Mouse (Mus musculus): ENCODE measurements at regions not wholly inside any gene's neighbourhood (a gene's known extent, or its start where the extent isn't known, plus 50 kb on each side); places are given as distances from the start of the nearest gene placed in this dataset.

- TF ChIP-seq CTCF (IDR thresholded peaks at IDR 0.05; ENCODE audit: extremely low read depth, insufficient read length, insufficient replicate concordance, low read depth, low read length) (no peak), POLR2A (IDR thresholded peaks at IDR 0.05; ENCODE audit: low read depth, low read length) (no peak)
- WGBS = 81% methylated on average over 19 of the region's 19 CpGs
- H3K4me1 ChIP-seq (ENCODE audit: control insufficient read depth, insufficient read depth, insufficient read length, low read length) = no peaks in the 10 kb centered on the region
Measured at GRCm38 (mm10) chr5:146653686-146654450, 68.8 kb upstream of the Gpr12 start.

DNA sequence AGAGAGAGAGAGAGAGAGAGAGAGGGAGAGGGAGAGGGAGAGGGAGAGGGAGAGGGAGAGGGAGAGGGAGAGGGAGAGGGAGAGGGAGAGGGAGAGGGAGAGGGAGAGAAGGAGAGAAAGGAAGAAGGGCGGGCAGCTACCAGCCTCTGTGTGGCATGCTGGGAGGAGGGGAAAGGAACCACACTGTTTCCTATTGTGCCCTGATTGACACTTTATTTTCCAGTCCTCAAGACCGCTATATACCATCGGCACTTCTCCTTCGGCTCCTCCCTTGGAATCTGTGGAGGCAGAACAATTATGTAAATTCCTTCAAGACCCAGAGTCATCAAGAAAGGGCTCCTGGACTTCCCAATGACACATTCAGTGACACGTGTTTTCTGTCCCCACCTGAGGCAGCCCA lies 67.8 kb upstream of the Gpr12 start:
- H3K27ac ChIP-seq (ENCODE audit: insufficient read depth, low read depth, low read length) = no peak overlapping the region
- H3K27me3 ChIP-seq (ENCODE audit: control insufficient read depth, insufficient read depth, low read length) = no peaks in the 10 kb centered on the region
- 54% methylated on average over 5 of the region's 5 CpGs for WGBS
- no peaks in the 10 kb centered on the region for H3K4me1 ChIP-seq (ENCODE audit: control insufficient read depth, insufficient read depth, insufficient read length, low read length)
- H3K36me3 ChIP-seq (ENCODE audit: control insufficient read depth, insufficient read depth, low read length) = no peaks in the 10 kb centered on the region
- TF ChIP-seq CTCF (IDR thresholded peaks at IDR 0.05; ENCODE audit: extremely low read depth, insufficient read length, insufficient replicate concordance, low read depth, low read length) = no peak
- no peak for TF ChIP-seq POLR2A (IDR thresholded peaks at IDR 0.05; ENCODE audit: low read depth, low read length)
- no peak overlapping the region for H3K4me3 ChIP-seq (ENCODE audit: low read depth, low read length)

More at GRCm38 (mm10) chr5:146653686-146654450, 68.8 kb upstream of the Gpr12 start:
- H3K27ac ChIP-seq (ENCODE audit: insufficient read depth, low read depth, low read length) = no peak overlapping the region
- no peaks in the 10 kb centered on the region for H3K27me3 ChIP-seq (ENCODE audit: control insufficient read depth, insufficient read depth, low read length)
- H3K36me3 ChIP-seq (ENCODE audit: control insufficient read depth, insufficient read depth, low read length) = no peaks in the 10 kb centered on the region
- H3K4me3 ChIP-seq (ENCODE audit: low read depth, low read length) = no peak overlapping the region

DNA sequence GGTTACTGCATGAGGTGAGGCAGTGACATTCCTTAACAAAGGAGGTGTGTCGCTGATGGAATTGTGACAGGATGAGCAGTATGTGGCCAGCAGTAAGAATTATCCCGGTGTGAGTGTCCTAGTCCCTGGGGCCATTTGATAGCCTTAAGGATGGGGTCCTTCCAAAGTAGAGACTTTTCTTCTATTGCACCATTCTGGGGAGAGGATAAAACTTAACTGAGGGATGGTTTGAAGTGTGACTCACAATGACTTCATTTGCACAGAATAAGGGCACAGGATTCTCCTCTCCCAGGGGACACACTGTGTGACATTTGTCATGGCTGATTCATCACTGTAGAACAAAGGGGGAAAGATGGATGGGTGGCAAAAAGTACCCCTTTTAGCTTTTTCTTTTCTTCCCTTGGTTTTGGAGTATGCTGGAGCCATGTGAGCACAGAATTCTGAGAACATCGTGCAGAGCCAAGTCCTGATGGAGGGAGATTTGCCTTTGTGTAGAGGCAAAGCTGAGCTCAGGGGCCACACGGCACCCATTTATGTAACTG lies 63.6 kb upstream of the Gpr12 start:
- H3K4me3 ChIP-seq (ENCODE audit: low read depth, low read length) = no peak overlapping the region
- no peaks in the 10 kb centered on the region for H3K4me1 ChIP-seq (ENCODE audit: control insufficient read depth, insufficient read depth, insufficient read length, low read length)
- TF ChIP-seq CTCF (IDR thresholded peaks at IDR 0.05; ENCODE audit: extremely low read depth, insufficient read length, insufficient replicate concordance, low read depth, low read length) (no peak), POLR2A (IDR thresholded peaks at IDR 0.05; ENCODE audit: low read depth, low read length) (no peak)
- no peak overlapping the region for H3K27ac ChIP-seq (ENCODE audit: insufficient read depth, low read depth, low read length)
- no peaks in the 10 kb centered on the region for H3K27me3 ChIP-seq (ENCODE audit: control insufficient read depth, insufficient read depth, low read length)
- 73% methylated on average over 4 of the region's 4 CpGs for WGBS
- H3K36me3 ChIP-seq (ENCODE audit: control insufficient read depth, insufficient read depth, low read length) = no peaks in the 10 kb centered on the region

DNA sequence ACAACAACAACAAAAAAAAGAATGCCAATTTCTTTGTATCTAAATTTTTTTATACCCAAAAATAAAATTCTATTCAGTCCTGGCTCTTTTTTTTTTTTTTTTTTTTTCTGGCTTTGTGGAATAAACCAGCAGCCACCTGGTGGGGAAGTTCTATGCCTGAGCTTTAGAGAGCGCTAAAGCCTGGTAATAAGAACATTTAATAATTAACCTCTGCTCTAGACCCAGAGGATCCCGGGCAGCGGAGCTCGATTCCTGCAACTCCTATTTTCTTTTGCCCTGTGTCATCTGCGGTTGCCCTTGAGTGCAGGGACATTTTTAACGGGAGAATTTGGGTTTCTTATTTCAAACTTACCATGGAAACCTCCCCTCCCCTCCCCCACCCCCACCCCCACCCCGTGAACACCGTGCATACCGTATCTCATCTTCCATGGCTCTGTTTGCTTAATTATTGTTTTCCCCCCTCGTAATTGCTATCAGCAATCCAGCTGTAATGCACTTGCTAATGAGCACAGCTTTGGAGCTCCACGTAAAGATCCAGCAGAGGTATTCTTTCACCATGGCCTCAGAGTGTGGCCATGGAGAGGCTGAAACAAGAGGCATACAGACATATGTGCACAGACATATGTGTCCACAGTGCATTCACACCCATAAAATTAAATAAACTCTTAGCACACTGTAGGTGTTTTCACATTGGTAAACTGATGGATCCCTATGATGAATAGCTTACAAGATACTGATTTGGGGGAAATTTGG lies 62.8 kb upstream of the Gpr12 start:
- 23% methylated on average over 11 of the region's 11 CpGs for WGBS
- Histone ChIP-seq H3K27ac (ENCODE audit: insufficient read depth, low read depth, low read length) (no peak overlapping the region), H3K27me3 (ENCODE audit: control insufficient read depth, insufficient read depth, low read length) (no peaks in the 10 kb centered on the region), H3K4me3 (ENCODE audit: low read depth, low read length) (no peak overlapping the region), H3K36me3 (ENCODE audit: control insufficient read depth, insufficient read depth, low read length) (no peaks in the 10 kb centered on the region), H3K4me1 (ENCODE audit: control insufficient read depth, insufficient read depth, insufficient read length, low read length) (no peaks in the 10 kb centered on the region)
- TF ChIP-seq POLR2A (IDR thresholded peaks at IDR 0.05; ENCODE audit: low read depth, low read length) (no peak), CTCF (IDR thresholded peaks at IDR 0.05; ENCODE audit: extremely low read depth, insufficient read length, insufficient replicate concordance, low read depth, low read length) (no peak)

GRCm38 (mm10) chr5:146644499-146644898 lies 59.5 kb upstream of the Gpr12 start:
- H3K27me3 ChIP-seq (ENCODE audit: control insufficient read depth, insufficient read depth, low read length) = no peaks in the 10 kb centered on the region
- no peak for TF ChIP-seq POLR2A (IDR thresholded peaks at IDR 0.05; ENCODE audit: low read depth, low read length)
- no peak for TF ChIP-seq CTCF (IDR thresholded peaks at IDR 0.05; ENCODE audit: extremely low read depth, insufficient read length, insufficient replicate concordance, low read depth, low read length)
- H3K27ac ChIP-seq (ENCODE audit: insufficient read depth, low read depth, low read length) = no peak overlapping the region
- no peaks in the 10 kb centered on the region for H3K36me3 ChIP-seq (ENCODE audit: control insufficient read depth, insufficient read depth, low read length)
- H3K4me3 ChIP-seq (ENCODE audit: low read depth, low read length) = no peak overlapping the region
- WGBS = 5% methylated on average over 4 of the region's 4 CpGs
- no peaks in the 10 kb centered on the region for H3K4me1 ChIP-seq (ENCODE audit: control insufficient read depth, insufficient read depth, insufficient read length, low read length)

GRCm38 (mm10) chr5:146641931-146642330 lies 56.9 kb upstream of the Gpr12 start:
- Histone ChIP-seq H3K4me3 (ENCODE audit: low read depth, low read length) (no peak overlapping the region), H3K4me1 (ENCODE audit: control insufficient read depth, insufficient read depth, insufficient read length, low read length) (no peaks in the 10 kb centered on the region), H3K27ac (ENCODE audit: insufficient read depth, low read depth, low read length) (no peak overlapping the region), H3K36me3 (ENCODE audit: control insufficient read depth, insufficient read depth, low read length) (no peaks in the 10 kb centered on the region), H3K27me3 (ENCODE audit: control insufficient read depth, insufficient read depth, low read length) (no peaks in the 10 kb centered on the region)
- 75% methylated on average over 6 of the region's 6 CpGs for WGBS
- TF ChIP-seq POLR2A (IDR thresholded peaks at IDR 0.05; ENCODE audit: low read depth, low read length) (no peak), CTCF (IDR thresholded peaks at IDR 0.05; ENCODE audit: extremely low read depth, insufficient read length, insufficient replicate concordance, low read depth, low read length) (no peak)

GRCm38 (mm10) chr5:146636859-146637258 lies 51.8 kb upstream of the Gpr12 start:
- Histone ChIP-seq H3K27ac (ENCODE audit: insufficient read depth, low read depth, low read length) (no peak overlapping the region), H3K36me3 (ENCODE audit: control insufficient read depth, insufficient read depth, low read length) (no peaks in the 10 kb centered on the region), H3K4me3 (ENCODE audit: low read depth, low read length) (no peak overlapping the region), H3K4me1 (ENCODE audit: control insufficient read depth, insufficient read depth, insufficient read length, low read length) (no peaks in the 10 kb centered on the region), H3K27me3 (ENCODE audit: control insufficient read depth, insufficient read depth, low read length) (no peaks in the 10 kb centered on the region)
- TF ChIP-seq POLR2A (IDR thresholded peaks at IDR 0.05; ENCODE audit: low read depth, low read length) (no peak), CTCF (IDR thresholded peaks at IDR 0.05; ENCODE audit: extremely low read depth, insufficient read length, insufficient replicate concordance, low read depth, low read length) (no peak)
- 14% methylated on average over 6 of the region's 6 CpGs for WGBS

All from small intestine, adult 2 months (tissue).